ENCODE assay signal across 13 mouse cellular contexts in genomic region chr12:76459032-76459431, GRCm38 (mm10). TPM values are rescaled to one million over a fixed set of nuclear protein-coding genes. Genes with fewer than 3 reads are reported as not detected.
DNase-seq lines count a peak whose midpoint lies in the region; ATAC-seq and TF ChIP-seq lines count a peak whose summit lies in the region.
"Had no signal": no experiment of that assay in that cellular context is flagged by ENCODE, and none has a peak within 500 bp of the region (broad histone marks: within the 10 kb centered on the region; RNA-seq: fewer than 3 reads in every experiment).

No protein-coding gene starts in this region.

- no peak for DNase-seq in kidney, postnatal 0 days (ENCODE audit: low spot score)
- no peak for DNase-seq in kidney, adult 9 months
- peak; percentile 92 for DNase-seq in Muller cell, postnatal 12 days (ENCODE audit: inconsistent ontology term)
- DNase-seq in adrenal gland, postnatal 14 days = no peak
- DNase-seq in left cerebral cortex, adult 18-20 months (ENCODE audit: low spot score in 2 of 2) = no peak
- DNase-seq: cerebellum, postnatal 25 days; liver, embryonic 13.5 days; thymus, postnatal 25 days had no signal

- H3K9me3 ChIP-seq in kidney, postnatal 0 days (replicated peaks; ENCODE audit: low read length) = no peaks in the 10 kb centered on the region
- H3K9me3 ChIP-seq in ES-Bruce4 (replicated peaks; ENCODE audit: control insufficient read depth, insufficient read depth, low read length, poor library complexity, severe bottlenecking) = no peaks in the 10 kb centered on the region
- no peaks in the 10 kb centered on the region for H3K9me3 ChIP-seq in limb, embryonic 12.5 days
- H3K9me3 ChIP-seq: hindbrain, embryonic 15.5 days; liver, embryonic 13.5 days; midbrain, embryonic 13.5 days had no signal

- no peak for TF ChIP-seq POLR2A in ES-Bruce4 (IDR thresholded peaks at IDR 0.05; ENCODE audit: insufficient read depth, low read length)

- ATAC-seq in kidney, postnatal 0 days (replicated peaks; ENCODE audit: low FRiP score, low read depth) = peak; percentile 49; the same call in 1 of the 2 replicates
- ATAC-seq in limb, embryonic 12.5 days (ENCODE audit: insufficient number of reproducible peaks, insufficient read depth, low FRiP score, low TSS enrichment, low read depth) = no peak
- ATAC-seq: midbrain, embryonic 13.5 days had no signal

- no peaks in the 10 kb centered on the region for H3K4me1 ChIP-seq in kidney, postnatal 0 days (replicated peaks; ENCODE audit: insufficient read depth, low read length)
- no peaks in the 10 kb centered on the region for H3K4me1 ChIP-seq in ES-Bruce4 (ENCODE audit: control insufficient read depth, insufficient read depth, low read length)
- H3K4me1 ChIP-seq in limb, embryonic 12.5 days (replicated peaks) = peaks cover 6% of the 10 kb centered on the region; the same call in 1 of the 2 replicates
- H3K4me1 ChIP-seq: hindbrain, embryonic 15.5 days; liver, embryonic 13.5 days; midbrain, embryonic 13.5 days had no signal

- no peaks in the 10 kb centered on the region for H3K36me3 ChIP-seq in kidney, postnatal 0 days (ENCODE audit: insufficient read depth, low read length)
- no peaks in the 10 kb centered on the region for H3K36me3 ChIP-seq in ES-Bruce4 (ENCODE audit: control insufficient read depth, insufficient read depth, low read length, poor library complexity, severe bottlenecking)
- no peaks in the 10 kb centered on the region for H3K36me3 ChIP-seq in limb, embryonic 12.5 days
- H3K36me3 ChIP-seq: hindbrain, embryonic 15.5 days; liver, embryonic 13.5 days; midbrain, embryonic 13.5 days had no signal

- H3K27ac ChIP-seq in kidney, postnatal 0 days = no peak overlapping the region
- H3K27ac ChIP-seq in ES-Bruce4 (ENCODE audit: insufficient read depth, low read length) = peak overlapping the region; percentile 15
- peak overlapping the region; percentile 59; the same call in 1 of the 2 replicates for H3K27ac ChIP-seq in limb, embryonic 12.5 days
- H3K27ac ChIP-seq: hindbrain, embryonic 15.5 days; liver, embryonic 13.5 days; midbrain, embryonic 13.5 days had no signal

- WGBS in kidney, postnatal 0 days = 48% methylated on average over 4 of the region's 4 CpGs
- 63% methylated on average over 4 of the region's 4 CpGs for WGBS in limb, embryonic 12.5 days

- 0 out of 2 replicates have a peak, but pooled peaks have one; percentile 15 for TF ChIP-seq EP300 in ES-Bruce4 (IDR thresholded peaks at IDR 0.05; ENCODE audit: insufficient read depth, low read depth, low read length)

- no peak overlapping the region for H3K4me3 ChIP-seq in kidney, postnatal 0 days (replicated peaks; ENCODE audit: low read depth, low read length)
- H3K4me3 ChIP-seq in ES-Bruce4 (ENCODE audit: low read depth, low read length) = no peak overlapping the region
- no peak overlapping the region for H3K4me3 ChIP-seq in limb, embryonic 12.5 days (replicated peaks)
- H3K4me3 ChIP-seq: hindbrain, embryonic 15.5 days; liver, embryonic 13.5 days; midbrain, embryonic 13.5 days had no signal

- H3K9ac ChIP-seq in kidney, postnatal 0 days (ENCODE audit: low read depth, low read length) = no peak overlapping the region
- no peak overlapping the region for H3K9ac ChIP-seq in ES-Bruce4 (ENCODE audit: low read depth, poor library complexity, severe bottlenecking)
- H3K9ac ChIP-seq in limb, embryonic 12.5 days (replicated peaks) = no peak overlapping the region
- H3K9ac ChIP-seq: hindbrain, embryonic 15.5 days; liver, embryonic 13.5 days; midbrain, embryonic 13.5 days had no signal

- H3K4me2 ChIP-seq in kidney, postnatal 0 days (ENCODE audit: low read length) = no peak overlapping the region
- no peak overlapping the region for H3K4me2 ChIP-seq in limb, embryonic 12.5 days
- H3K4me2 ChIP-seq: hindbrain, embryonic 15.5 days; liver, embryonic 13.5 days; midbrain, embryonic 13.5 days had no signal

- no peak for TF ChIP-seq CTCF in kidney, postnatal 0 days (IDR thresholded peaks at IDR 0.05; ENCODE audit: low read depth)
- no peak for TF ChIP-seq CTCF in ES-Bruce4 (IDR thresholded peaks at IDR 0.05; ENCODE audit: low read depth, low read length)

- no peaks in the 10 kb centered on the region for H3K27me3 ChIP-seq in kidney, postnatal 0 days (ENCODE audit: insufficient read depth, low read length)
- no peaks in the 10 kb centered on the region for H3K27me3 ChIP-seq in ES-Bruce4 (ENCODE audit: control insufficient read depth, insufficient read depth, low read length, poor library complexity, severe bottlenecking)
- H3K27me3 ChIP-seq in limb, embryonic 12.5 days = no peaks in the 10 kb centered on the region
- H3K27me3 ChIP-seq: hindbrain, embryonic 15.5 days; liver, embryonic 13.5 days; midbrain, embryonic 13.5 days had no signal

RNA-seq across cellular contexts. Expression of gene Ppp1r36, which starts 41.7 kb away (rescaled TPM):
- polyA plus RNA-seq in kidney, postnatal 0 days (2015; fragmentation: Nextera tagmentation; extraction: Ambion mirVana) = 7.2 and 7.5 TPM in 2 replicates
- polyA plus RNA-seq in ES-Bruce4 (2011; ENCODE audit: insufficient read depth, insufficient read length, low read depth, missing spikeins) = 1.1 and 2.1 TPM in 2 replicates
- 3.2 and 4.3 TPM in 2 replicates for polyA plus RNA-seq in limb, embryonic 12.5 days (2016; fragmentation: Nextera tagmentation; extraction: Ambion mirVana)
- 0.34 TPM in 1 of 2 replicates, not detected in the other for total RNA-seq in adrenal gland, postnatal 14 days (2021)
- 1 to 10 TPM; 1.6 to 1.8 TPM for total RNA-seq in left cerebral cortex, adult 18-20 months (2021)
- total RNA-seq: gastrocnemius, adult 8-10 months had no signal
- polyA plus RNA-seq: liver, embryonic 13.5 days had no signal

RNA-seq across cellular contexts. Expression of gene Hspa2, which starts 55.1 kb away (rescaled TPM):
- 12.4 and 14.6 TPM in 2 replicates for polyA plus RNA-seq in kidney, postnatal 0 days (2015; fragmentation: Nextera tagmentation; extraction: Ambion mirVana)
- polyA plus RNA-seq in ES-Bruce4 (2011; ENCODE audit: insufficient read depth, insufficient read length, low read depth, missing spikeins) = 8.2 and 8.7 TPM in 2 replicates
- polyA plus RNA-seq in limb, embryonic 12.5 days (2016; fragmentation: Nextera tagmentation; extraction: Ambion mirVana) = 5.2 and 6.4 TPM in 2 replicates
- total RNA-seq in adrenal gland, postnatal 14 days (2021) = 21.9 and 23.3 TPM in 2 replicates
- total RNA-seq in left cerebral cortex, adult 18-20 months (2021) = 10 to 100 TPM; 63.8 to 79.8 TPM
